Mouse (Mus musculus): ENCODE data around the gene Lyve1.

Gene Lyve1

DNA sequence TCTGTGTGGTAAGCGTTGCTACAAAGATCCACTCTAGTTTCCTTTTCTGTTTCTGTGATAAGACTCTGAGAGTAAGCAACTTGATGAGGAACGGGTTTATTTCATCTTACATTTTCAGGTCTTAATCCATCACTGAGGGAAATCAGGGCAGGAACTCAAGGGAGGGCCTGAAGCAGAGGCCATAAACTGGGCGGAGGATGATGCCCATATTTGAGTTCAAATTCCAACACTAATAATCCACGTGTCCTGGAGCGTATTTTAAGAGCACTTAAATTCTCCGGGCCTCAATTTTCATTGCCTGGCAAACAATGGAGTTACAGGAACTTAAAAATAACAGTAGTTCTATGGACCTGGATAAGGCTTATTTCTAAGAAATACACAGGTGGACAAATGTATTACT is 2.5 kb upstream of the Lyve1 start:
- H3K9me3 ChIP-seq (ENCODE audit: low read length), result no peaks in the 10 kb centered on the region
- no peak overlapping the region for H3K4me3 ChIP-seq (replicated peaks; ENCODE audit: low read length)
- 0 out of 2 replicates have a peak, but pooled peaks cover 2% of the 10 kb centered on the region for H3K27me3 ChIP-seq (ENCODE audit: insufficient read depth, low read length)
- H3K4me1 ChIP-seq (replicated peaks; ENCODE audit: low read depth, low read length), result peaks cover 21% of the 10 kb centered on the region
- H3K36me3 ChIP-seq (ENCODE audit: insufficient read depth, low read length), result no peaks in the 10 kb centered on the region
- no peak for TF ChIP-seq NANOG (IDR thresholded peaks at IDR 0.05; ENCODE audit: borderline replicate concordance, low read length)
- TF ChIP-seq POU5F1 (IDR thresholded peaks at IDR 0.05; ENCODE audit: borderline replicate concordance, low read length), result no peak
- TF ChIP-seq CTCF (conservative IDR thresholded peaks at IDR 0.05; ENCODE audit: low read length), result no peak

GRCm38 (mm10) chr7:110865038-110865437 is 2.0 kb upstream of the Lyve1 start:
- TF ChIP-seq NANOG (IDR thresholded peaks at IDR 0.05; ENCODE audit: borderline replicate concordance, low read length), result no peak
- no peak for TF ChIP-seq CTCF (conservative IDR thresholded peaks at IDR 0.05; ENCODE audit: low read length)
- no peak for TF ChIP-seq POU5F1 (IDR thresholded peaks at IDR 0.05; ENCODE audit: borderline replicate concordance, low read length)
- no peak overlapping the region for H3K4me3 ChIP-seq (replicated peaks; ENCODE audit: low read length)
- no peaks in the 10 kb centered on the region for H3K36me3 ChIP-seq (ENCODE audit: insufficient read depth, low read length)
- H3K4me1 ChIP-seq (replicated peaks; ENCODE audit: low read depth, low read length), result peaks cover 21% of the 10 kb centered on the region
- H3K9me3 ChIP-seq (ENCODE audit: low read length), result no peaks in the 10 kb centered on the region
- 0 out of 2 replicates have a peak, but pooled peaks cover 2% of the 10 kb centered on the region for H3K27me3 ChIP-seq (ENCODE audit: insufficient read depth, low read length)

DNA sequence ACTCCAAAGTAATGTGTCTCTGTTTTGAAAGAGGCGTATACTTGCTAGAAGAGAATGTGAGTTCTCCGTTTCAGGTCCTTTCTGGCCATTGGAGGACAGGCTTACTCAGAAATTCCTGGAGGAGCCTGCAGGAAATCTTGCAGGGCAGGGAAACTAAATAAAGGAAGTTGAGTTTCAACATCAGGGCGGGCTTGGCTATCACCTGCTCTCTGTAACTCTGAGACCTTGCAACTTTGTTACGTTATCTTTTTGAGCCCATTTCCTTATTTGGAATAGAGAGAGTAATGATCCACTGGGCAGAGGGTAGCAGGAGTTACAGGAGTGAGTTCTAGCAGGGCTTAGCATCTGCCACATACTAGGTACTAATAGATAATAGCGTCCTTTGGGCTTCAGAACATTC is 2.9 kb downstream of the Lyve1 start:
- Histone ChIP-seq H3K4me3 (replicated peaks; ENCODE audit: low read length) (no peak overlapping the region), H3K27me3 (ENCODE audit: insufficient read depth, low read length) (0 out of 2 replicates have a peak, but pooled peaks cover 2% of the 10 kb centered on the region), H3K36me3 (ENCODE audit: insufficient read depth, low read length) (no peaks in the 10 kb centered on the region), H3K9me3 (ENCODE audit: low read length) (no peaks in the 10 kb centered on the region), H3K4me1 (replicated peaks; ENCODE audit: low read depth, low read length) (peaks cover 3% of the 10 kb centered on the region; the same call in 1 of the 2 replicates)
- TF ChIP-seq POU5F1 (IDR thresholded peaks at IDR 0.05; ENCODE audit: borderline replicate concordance, low read length), result no peak
- TF ChIP-seq NANOG (IDR thresholded peaks at IDR 0.05; ENCODE audit: borderline replicate concordance, low read length), result no peak
- no peak for TF ChIP-seq CTCF (conservative IDR thresholded peaks at IDR 0.05; ENCODE audit: low read length)

DNA sequence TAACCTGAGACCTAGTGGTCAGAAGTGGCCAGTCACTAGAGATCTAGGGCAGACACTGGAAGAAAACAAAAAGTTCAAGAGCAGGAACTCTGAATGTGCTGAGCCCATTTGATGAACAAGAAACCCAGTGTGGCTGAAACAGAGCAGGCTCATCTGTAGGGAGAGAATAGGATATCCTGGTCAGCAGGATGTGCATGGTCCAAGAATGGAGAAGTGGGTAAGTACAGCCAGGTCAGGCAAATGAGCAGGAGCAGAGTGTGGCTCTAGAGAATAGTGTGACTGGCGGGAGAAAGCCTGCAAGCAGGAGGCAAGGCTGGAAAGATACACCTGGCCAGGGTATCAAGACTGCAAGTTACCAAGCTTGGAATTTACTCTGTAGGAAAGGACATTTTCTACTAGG is 7.4 kb downstream of the Lyve1 start:
- no peaks in the 10 kb centered on the region for H3K27me3 ChIP-seq (ENCODE audit: insufficient read depth, low read length)
- H3K9me3 ChIP-seq (ENCODE audit: low read length), result no peaks in the 10 kb centered on the region
- no peak overlapping the region for H3K4me3 ChIP-seq (replicated peaks; ENCODE audit: low read length)
- H3K4me1 ChIP-seq (replicated peaks; ENCODE audit: low read depth, low read length), result no peaks in the 10 kb centered on the region
- no peaks in the 10 kb centered on the region for H3K36me3 ChIP-seq (ENCODE audit: insufficient read depth, low read length)
- TF ChIP-seq POU5F1 (IDR thresholded peaks at IDR 0.05; ENCODE audit: borderline replicate concordance, low read length) (no peak), CTCF (conservative IDR thresholded peaks at IDR 0.05; ENCODE audit: low read length) (no peak), NANOG (IDR thresholded peaks at IDR 0.05; ENCODE audit: borderline replicate concordance, low read length) (no peak)

DNA sequence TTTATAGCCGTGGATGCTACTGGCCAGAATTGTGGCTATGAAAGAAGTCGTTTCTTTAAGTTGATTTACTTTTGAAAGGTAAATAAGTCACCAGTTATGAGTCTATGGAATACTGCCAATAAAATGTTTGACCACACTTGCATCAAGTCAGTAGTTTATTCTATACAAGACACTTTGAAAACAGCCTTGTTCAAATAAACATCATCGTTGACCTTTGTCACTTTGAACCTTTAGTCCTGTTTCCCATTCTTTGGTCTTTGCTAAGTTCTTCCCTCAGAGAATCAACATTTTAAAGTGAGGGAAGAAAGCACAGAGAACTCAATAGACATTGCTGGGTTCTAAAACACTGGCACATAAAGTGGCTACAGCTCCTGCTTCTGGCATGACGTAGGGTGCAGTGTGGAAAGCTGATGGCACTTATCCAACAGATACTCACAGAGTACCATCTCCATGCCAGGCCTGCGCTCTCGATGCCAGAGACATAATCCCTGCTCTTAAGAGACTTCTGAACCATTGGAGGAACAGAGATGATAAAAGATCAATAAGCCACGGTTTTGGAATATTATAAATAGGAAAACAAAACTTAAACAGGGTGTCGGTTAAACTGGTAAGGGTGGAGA is 8.0 kb downstream of the Lyve1 start:
- no peaks in the 10 kb centered on the region for H3K9me3 ChIP-seq (ENCODE audit: low read length)
- H3K27me3 ChIP-seq (ENCODE audit: insufficient read depth, low read length), result no peaks in the 10 kb centered on the region
- no peak overlapping the region for H3K4me3 ChIP-seq (replicated peaks; ENCODE audit: low read length)
- H3K4me1 ChIP-seq (replicated peaks; ENCODE audit: low read depth, low read length), result no peaks in the 10 kb centered on the region
- TF ChIP-seq CTCF (conservative IDR thresholded peaks at IDR 0.05; ENCODE audit: low read length), result no peak
- TF ChIP-seq POU5F1 (IDR thresholded peaks at IDR 0.05; ENCODE audit: borderline replicate concordance, low read length), result no peak
- no peak for TF ChIP-seq NANOG (IDR thresholded peaks at IDR 0.05; ENCODE audit: borderline replicate concordance, low read length)
- no peaks in the 10 kb centered on the region for H3K36me3 ChIP-seq (ENCODE audit: insufficient read depth, low read length)

GRCm38 (mm10) chr7:110854519-110854918 is 8.5 kb downstream of the Lyve1 start:
- TF ChIP-seq POU5F1 (IDR thresholded peaks at IDR 0.05; ENCODE audit: borderline replicate concordance, low read length) (no peak), NANOG (IDR thresholded peaks at IDR 0.05; ENCODE audit: borderline replicate concordance, low read length) (no peak), CTCF (conservative IDR thresholded peaks at IDR 0.05; ENCODE audit: low read length) (no peak)

GRCm38 (mm10) chr7:110853611-110854010 is 9.4 kb downstream of the Lyve1 start:
- no peaks in the 10 kb centered on the region for H3K36me3 ChIP-seq (ENCODE audit: insufficient read depth, low read length)
- no peaks in the 10 kb centered on the region for H3K4me1 ChIP-seq (replicated peaks; ENCODE audit: low read depth, low read length)
- H3K4me3 ChIP-seq (replicated peaks; ENCODE audit: low read length), result no peak overlapping the region
- TF ChIP-seq CTCF (conservative IDR thresholded peaks at IDR 0.05; ENCODE audit: low read length) (no peak), NANOG (IDR thresholded peaks at IDR 0.05; ENCODE audit: borderline replicate concordance, low read length) (no peak), POU5F1 (IDR thresholded peaks at IDR 0.05; ENCODE audit: borderline replicate concordance, low read length) (no peak)
- no peaks in the 10 kb centered on the region for H3K27me3 ChIP-seq (ENCODE audit: insufficient read depth, low read length)
- H3K9me3 ChIP-seq (ENCODE audit: low read length), result no peaks in the 10 kb centered on the region

More at GRCm38 (mm10) chr7:110854519-110854918, 8.5 kb downstream of the Lyve1 start:
- Histone ChIP-seq H3K36me3 (ENCODE audit: insufficient read depth, low read length) (no peaks in the 10 kb centered on the region), H3K27me3 (ENCODE audit: insufficient read depth, low read length) (no peaks in the 10 kb centered on the region), H3K4me1 (replicated peaks; ENCODE audit: low read depth, low read length) (no peaks in the 10 kb centered on the region), H3K9me3 (ENCODE audit: low read length) (no peaks in the 10 kb centered on the region), H3K4me3 (replicated peaks; ENCODE audit: low read length) (no peak overlapping the region)

- H3K9me3 ChIP-seq (ENCODE audit: low read length), result no peaks in the 10 kb centered on the region
- no peaks in the 10 kb centered on the region for H3K4me1 ChIP-seq (replicated peaks; ENCODE audit: low read depth, low read length)
- no peaks in the 10 kb centered on the region for H3K27me3 ChIP-seq (ENCODE audit: insufficient read depth, low read length)
- no peak overlapping the region for H3K4me3 ChIP-seq (replicated peaks; ENCODE audit: low read length)
- no peaks in the 10 kb centered on the region for H3K36me3 ChIP-seq (ENCODE audit: insufficient read depth, low read length)
- TF ChIP-seq NANOG (IDR thresholded peaks at IDR 0.05; ENCODE audit: borderline replicate concordance, low read length) (no peak), CTCF (conservative IDR thresholded peaks at IDR 0.05; ENCODE audit: low read length) (no peak), POU5F1 (IDR thresholded peaks at IDR 0.05; ENCODE audit: borderline replicate concordance, low read length) (no peak)
Observed at GRCm38 (mm10) chr7:110851541-110852203, 11.4 kb downstream of the Lyve1 start.
